Mouse (Mus musculus) mature B cell (primary cell): ENCODE data around the gene Adra2c.

Experiments used
- in situ Hi-C: fragments of 300-500 bp; cut with MboI; formaldehyde crosslinking; loops from 2 replicates; pipeline ENCODE4 v1.14.3; 2019

Adra2c gene

DNA sequence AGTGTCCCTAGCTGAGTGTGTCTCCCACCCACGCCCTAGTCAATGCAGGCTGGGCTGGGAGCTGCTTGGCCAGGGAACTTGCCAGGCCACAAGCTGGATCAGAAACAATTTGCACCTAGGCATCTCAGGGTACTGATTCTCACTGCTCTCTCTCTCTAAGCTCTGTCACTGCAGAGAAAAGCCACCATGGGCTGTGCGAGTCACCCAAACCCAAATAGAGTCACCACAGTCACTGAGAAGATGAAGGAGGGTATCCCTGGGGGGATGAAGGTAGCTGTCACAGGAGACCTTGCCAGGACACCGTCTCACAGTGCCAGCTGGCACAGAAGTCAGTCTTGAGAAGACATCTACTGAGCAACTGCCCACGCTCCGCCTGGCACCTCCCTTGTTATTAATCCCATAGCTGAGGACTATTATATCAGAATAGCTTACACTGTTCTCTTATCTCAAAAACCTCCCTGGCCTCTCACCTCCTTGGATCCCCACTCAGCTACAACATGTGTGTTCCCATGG is 33.7 kb downstream of the Adra2c start:
- in situ Hi-C loops = no loop called here

DNA sequence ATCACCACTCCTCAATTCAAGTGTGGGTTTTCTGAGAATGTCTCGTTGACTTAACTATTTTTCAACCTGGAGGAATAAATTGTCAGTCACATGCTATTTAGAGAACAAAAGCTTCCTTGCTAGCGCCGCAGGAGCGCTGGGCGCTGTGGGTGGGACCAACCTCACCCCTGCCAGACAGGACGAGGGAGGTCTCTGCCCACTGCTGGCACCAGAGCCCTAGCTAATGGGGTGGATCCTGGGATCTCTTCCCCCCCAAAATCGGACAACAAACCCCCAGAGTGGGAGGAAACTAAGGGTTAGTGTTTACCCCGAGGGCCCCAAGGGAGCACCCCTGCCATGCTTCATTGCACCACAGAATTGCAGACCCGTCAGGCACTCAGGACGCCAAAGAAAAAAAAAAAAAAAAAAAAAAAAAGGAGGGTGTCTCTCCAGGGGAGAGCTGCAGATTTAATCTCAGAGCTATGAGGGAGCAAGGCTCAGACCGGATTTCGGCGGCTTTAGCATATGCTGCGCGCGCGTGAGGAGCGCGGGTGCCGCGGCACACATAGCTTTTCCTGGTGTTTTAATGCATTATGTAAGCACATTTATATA is 35.2 kb downstream of the Adra2c start:
- in situ Hi-C loops = no loop called here

DNA sequence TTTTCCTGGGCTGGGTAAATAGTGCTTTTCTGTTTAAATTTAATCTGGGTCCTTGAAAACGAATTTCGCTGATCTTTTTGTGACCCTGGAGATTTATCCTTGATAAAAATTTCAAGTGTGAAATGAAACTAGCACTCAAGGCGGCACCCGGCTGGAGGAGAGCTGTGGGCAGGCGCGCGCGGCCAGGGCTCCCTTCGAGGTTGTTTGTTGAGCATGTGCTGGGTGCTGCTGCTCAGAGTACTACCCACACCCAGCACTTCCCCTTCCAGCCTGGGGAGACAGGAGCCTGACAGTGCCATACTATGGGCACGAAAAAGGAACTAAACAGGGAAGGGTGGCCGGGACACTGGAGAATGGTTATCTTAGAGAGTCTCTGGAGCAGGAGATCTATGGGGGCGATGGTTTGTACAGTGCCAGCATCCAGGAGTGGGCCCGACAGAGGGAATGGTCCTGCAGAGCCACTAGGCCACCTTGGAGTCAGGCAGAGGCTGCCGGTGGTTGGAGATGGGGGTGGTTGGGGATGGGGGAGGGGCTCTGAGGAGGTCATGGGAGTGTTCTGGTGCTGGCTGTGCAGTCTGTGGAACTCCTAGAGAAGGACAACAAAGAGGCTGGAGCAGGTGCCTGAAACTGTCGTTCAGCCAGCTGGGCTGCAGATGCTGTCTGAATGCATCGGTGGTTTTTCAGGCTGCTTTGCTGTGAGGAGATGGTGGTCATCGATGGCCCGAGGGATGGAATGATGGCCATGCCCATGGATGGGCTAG is 35.9 kb downstream of the Adra2c start:
- in situ Hi-C loops = no loop called here

DNA sequence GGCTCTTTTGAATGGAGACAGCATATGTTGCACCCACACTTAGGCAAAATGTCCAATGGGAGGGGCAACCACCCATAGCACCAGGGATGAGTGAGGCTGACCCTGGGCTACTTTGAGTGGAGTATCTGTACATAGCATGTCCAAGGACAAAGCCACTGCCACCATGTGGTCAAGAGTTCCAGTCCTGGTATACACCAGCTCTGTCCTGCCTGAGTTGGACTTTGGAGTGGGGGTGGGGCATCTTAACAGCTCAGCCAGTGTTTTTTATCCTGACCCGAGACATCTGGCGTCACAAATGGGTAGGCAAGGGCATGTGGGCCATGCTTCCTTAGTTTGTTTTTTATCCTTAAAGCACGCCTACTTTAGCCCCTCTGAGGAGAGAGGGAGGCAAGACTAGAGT is 36.5 kb downstream of the Adra2c start:
- in situ Hi-C loops = no loop called here

DNA sequence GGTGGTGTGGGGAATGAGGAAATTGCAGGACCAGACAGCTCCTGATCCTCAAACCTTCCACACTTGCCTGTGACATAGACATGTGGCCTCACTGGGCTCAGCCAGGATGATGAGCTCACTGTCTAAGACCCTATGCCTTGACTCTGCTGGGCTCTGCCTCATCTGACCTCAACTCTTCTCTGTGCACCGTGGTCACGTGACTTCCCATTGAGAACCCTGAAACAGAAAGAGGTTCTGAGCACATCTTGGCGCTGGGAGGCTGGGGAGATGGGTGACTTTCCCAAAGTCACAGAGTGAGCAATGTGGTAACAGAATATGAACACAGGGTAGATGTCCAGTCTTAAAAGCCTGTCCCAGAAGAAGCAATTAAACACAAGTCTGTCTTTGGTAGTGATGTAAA is 37.1 kb downstream of the Adra2c start:
- in situ Hi-C loops = no loop called here

DNA sequence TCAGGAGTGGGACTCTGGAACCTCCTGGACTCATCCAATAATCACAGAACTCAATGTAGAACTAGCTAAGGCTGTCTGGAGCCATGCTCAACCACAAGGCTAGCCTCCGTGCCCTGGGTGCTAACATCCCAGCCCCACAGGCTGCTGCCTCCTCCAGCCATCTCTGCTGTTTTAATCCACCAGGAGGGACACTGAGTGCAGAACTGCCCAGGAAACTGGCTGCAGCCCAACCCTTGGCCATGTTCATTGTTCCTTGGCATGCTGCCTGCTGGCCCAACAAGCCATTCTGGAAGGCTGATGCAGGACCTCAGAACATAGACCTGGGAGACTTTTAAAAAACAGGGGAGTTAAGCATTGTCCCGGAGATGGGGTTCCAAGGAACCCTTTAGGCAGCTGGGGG is 42.5 kb downstream of the Adra2c start:
- in situ Hi-C loops = no loop called here

DNA sequence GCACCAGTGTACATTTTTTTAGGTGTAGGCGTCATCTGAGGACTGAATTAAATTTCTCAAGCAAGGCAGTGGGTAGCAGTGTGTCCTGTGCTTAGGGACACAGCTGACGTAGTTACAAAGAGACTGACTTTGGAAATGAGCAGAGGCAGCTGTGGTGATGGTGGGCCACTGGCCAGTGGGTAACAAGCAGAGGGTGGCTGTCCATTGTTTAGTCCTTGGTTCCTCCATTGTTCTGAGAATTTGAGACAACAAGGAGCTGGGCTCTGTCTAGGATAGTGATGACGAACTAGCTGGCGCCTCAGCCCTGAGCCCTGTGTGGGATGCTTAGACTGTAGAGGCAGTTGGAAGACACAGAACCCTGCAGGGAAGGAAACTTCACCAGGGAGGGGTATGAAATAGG is 52.7 kb downstream of the Adra2c start:
- in situ Hi-C loops = no loop called here
